Mouse (Mus musculus): ENCODE measurements around the gene Zfp9. TPM values are rescaled to one million over a fixed set of nuclear protein-coding genes. Genes with fewer than 3 reads are reported as not detected.

Zfp9 gene
- total and polyA plus RNA-seq, 2 experiments from 2014 or later: 9.2 to 27.5 TPM

- under 1% methylated on average over 67 of the region's 67 CpGs for WGBS
- H3K36me3 ChIP-seq (ENCODE audit: insufficient read depth): peaks cover 26% of the 10 kb centered on the region
- H3K4me2 ChIP-seq (ENCODE audit: low read depth): peak within 1 kb of the TSS; percentile 59
- no peaks in the 10 kb centered on the region for H3K27me3 ChIP-seq (ENCODE audit: insufficient read depth, low read length)
- peak within 1 kb of the TSS; percentile 94 for H3K27ac ChIP-seq (ENCODE audit: low read depth, low read length)
- peak; percentile 98 for ATAC-seq
- peak within 1 kb of the TSS; percentile 91 for H3K4me3 ChIP-seq (ENCODE audit: low read depth, low read length)
- H3K9me3 ChIP-seq (ENCODE audit: low read length): no peaks in the 10 kb centered on the region
- peaks cover 6% of the 10 kb centered on the region; the same call in 1 of the 2 replicates for H3K4me1 ChIP-seq (ENCODE audit: insufficient read depth)
- peak; percentile 97 for TF ChIP-seq CTCF (IDR thresholded peaks at IDR 0.05; ENCODE audit: low read depth)
- H3K9ac ChIP-seq: peak within 1 kb of the TSS; percentile 81
- DNase-seq: peak; percentile 98
Observed at GRCm38 (mm10) chr6:118419050-118419920, 59.8 kb downstream of the Zfp9 start, which contains the start of gene Bms1. Gene Bms1, minus strand, starts transcription at chr6:118419474.

Small RNA genes lying within 50 kb of the gene (microRNA-seq; reads per million reads assigned to microRNA genes)
- gene Gm25953: 0 reads per million in 2 experiments

Other genes with a start within 250 kb of the Zfp9 start
- 15.0 and 38.7 TPM in 2 replicates for gene Bms1, start 59.8 kb downstream of the Zfp9 start, total RNA-seq (2014; rRNA removed)
- 8.5 and 10.5 TPM in 2 replicates for gene Bms1, start 59.8 kb downstream of the Zfp9 start, polyA plus RNA-seq (2015; fragmentation: Nextera tagmentation; extraction: Ambion mirVana)
- gene Zfp248, start 23.8 kb downstream of the Zfp9 start, total RNA-seq (2014; rRNA removed): 9.6 and 12.3 TPM in 2 replicates
- gene Zfp248, start 23.8 kb downstream of the Zfp9 start, polyA plus RNA-seq (2015; fragmentation: Nextera tagmentation; extraction: Ambion mirVana): 5.2 and 7.8 TPM in 2 replicates
- 7.0 and 12.4 TPM in 2 replicates for gene Ankrd26, start 82.9 kb upstream of the Zfp9 start, total RNA-seq (2014; rRNA removed)
- 6.6 and 10.9 TPM in 2 replicates for gene Ankrd26, start 82.9 kb upstream of the Zfp9 start, polyA plus RNA-seq (2015; fragmentation: Nextera tagmentation; extraction: Ambion mirVana)